Mouse (Mus musculus): Measurements from ENCODE around the gene 4933424G06Rik. TPM values are rescaled to one million over a fixed set of nuclear protein-coding genes. Genes with fewer than 3 reads are reported as not detected.
A peak's percentile ranks its signal among the peaks of the same experiment; 100 is the strongest.
"Not testable (repeated sequence)": the region's sequence is repeated elsewhere in the genome, so short reads cannot be mapped to it uniquely, and the experiment has no call there.

The 4933424G06Rik gene
- polyA plus RNA-seq (2014; fragmentation: Nextera tagmentation; extraction: Ambion mirVana), result not detected in 2 replicates

DNA sequence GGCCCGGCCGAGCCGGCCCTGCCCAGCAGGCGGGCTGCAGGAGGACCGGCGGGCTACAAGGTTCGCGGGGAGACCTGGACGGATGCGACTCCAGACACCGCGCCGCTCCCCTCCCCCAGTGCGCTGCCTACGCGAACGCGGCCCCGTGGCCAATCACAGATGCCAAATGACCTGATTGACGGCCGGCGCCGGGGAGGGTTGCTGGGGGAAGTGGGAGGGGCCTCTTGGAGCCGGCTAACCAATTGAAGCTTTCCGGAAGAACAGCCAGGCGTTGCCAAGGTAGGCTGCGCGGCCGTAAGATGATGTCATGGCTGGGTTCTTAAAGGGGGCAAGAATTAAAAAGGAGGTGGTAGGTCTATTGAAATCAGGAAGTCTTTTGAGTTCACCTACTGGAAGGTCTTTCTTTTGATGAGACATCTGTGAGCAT is at the start of gene 4933424G06Rik:
TSS of gene 4933424G06Rik (plus strand) at position 296 of the 427 bp plus-strand sequence.
- Histone ChIP-seq H3K4me3 (ENCODE audit: low read depth, low read length) (peak within 1 kb of the TSS; percentile 95), H3K4me2 (replicated peaks; ENCODE audit: low read depth, low read length) (peak within 1 kb of the TSS; percentile 72), H3K36me3 (ENCODE audit: control insufficient read depth, insufficient read depth, low read length) (peaks cover 16% of the 10 kb centered on the region; the same call in 1 of the 2 replicates), H3K4me1 (ENCODE audit: control insufficient read depth, insufficient read depth, low read length) (peaks cover 11% of the 10 kb centered on the region), H3K27me3 (ENCODE audit: control insufficient read depth, insufficient read depth, low read length) (no peaks in the 10 kb centered on the region), H3K9ac (replicated peaks; ENCODE audit: low read depth, low read length) (peak within 1 kb of the TSS; percentile 97), H3K27ac (ENCODE audit: low read length) (peak within 1 kb of the TSS; percentile 80), H3K9me3 (ENCODE audit: control insufficient read depth, low read depth, low read length) (no peaks in the 10 kb centered on the region)
- peak; percentile 97 for ATAC-seq (ENCODE audit: insufficient number of reproducible peaks, insufficient read depth, low FRiP score, low read depth)
- under 1% methylated on average over 29 of the region's 29 CpGs for WGBS

DNA sequence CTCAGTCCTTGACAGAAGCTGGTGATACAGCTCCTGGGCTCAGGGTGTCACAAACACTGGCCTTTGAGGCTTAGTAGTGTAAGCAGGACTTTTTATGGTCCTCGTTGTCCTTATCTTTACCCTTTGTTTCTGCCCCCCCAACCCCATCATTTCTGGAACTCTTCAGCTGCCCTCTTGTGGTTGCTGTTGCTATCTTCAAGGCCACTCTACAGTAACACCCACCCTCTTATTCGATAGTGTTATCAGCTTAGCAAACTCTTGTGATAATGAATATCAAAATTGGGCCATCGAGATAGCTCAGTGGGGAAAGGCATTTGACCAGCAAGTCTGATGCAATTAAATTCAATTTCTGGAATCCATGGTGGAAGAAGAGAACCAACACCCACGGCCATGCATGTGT is 45.5 kb upstream of the 4933424G06Rik start:
- no peaks in the 10 kb centered on the region for H3K27me3 ChIP-seq (ENCODE audit: control insufficient read depth, insufficient read depth, low read length)
- 0 out of 2 replicates have a peak, but pooled peaks cover 5% of the 10 kb centered on the region for H3K4me1 ChIP-seq (ENCODE audit: control insufficient read depth, insufficient read depth, low read length)
- H3K9ac ChIP-seq (replicated peaks; ENCODE audit: low read depth, low read length), result no peak overlapping the region
- H3K27ac ChIP-seq (ENCODE audit: low read length), result 0 out of 2 replicates have a peak overlapping the region, but pooled peaks have one; percentile 10
- no peaks in the 10 kb centered on the region for H3K36me3 ChIP-seq (ENCODE audit: control insufficient read depth, insufficient read depth, low read length)
- no peak for ATAC-seq (ENCODE audit: insufficient number of reproducible peaks, insufficient read depth, low FRiP score, low read depth)
- no peak overlapping the region for H3K4me3 ChIP-seq (ENCODE audit: low read depth, low read length)
- no peaks in the 10 kb centered on the region for H3K9me3 ChIP-seq (ENCODE audit: control insufficient read depth, low read depth, low read length)
- H3K4me2 ChIP-seq (replicated peaks; ENCODE audit: low read depth, low read length), result no peak overlapping the region
- 58% methylated on average over 4 of the region's 4 CpGs for WGBS

DNA sequence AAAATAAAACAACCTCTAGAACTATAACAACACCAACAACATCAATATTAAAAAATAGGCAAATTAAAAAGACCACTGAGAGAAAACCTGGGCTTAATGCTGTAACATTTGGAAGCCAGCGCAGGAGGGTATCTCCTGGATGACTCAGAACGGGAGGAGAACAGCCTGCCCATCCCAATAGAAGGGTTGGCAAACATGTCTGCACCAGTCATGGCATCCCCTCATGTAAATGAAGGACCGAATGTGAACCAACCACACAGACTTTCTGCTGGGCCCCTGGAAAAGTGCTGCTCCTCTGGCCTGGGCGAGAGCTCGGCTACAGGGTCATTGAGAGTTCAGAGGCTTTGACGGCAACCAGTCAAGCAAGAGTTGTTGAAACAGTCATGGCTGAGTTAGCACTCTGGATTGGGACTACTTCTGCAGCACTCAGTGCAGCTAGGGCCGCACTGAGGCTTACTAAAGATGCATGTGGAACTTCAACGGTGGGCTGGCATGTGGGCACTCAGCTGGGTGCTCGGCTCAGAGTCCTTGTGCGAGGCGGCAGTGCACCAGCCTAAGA is 44.7 kb upstream of the 4933424G06Rik start:
- H3K9me3 ChIP-seq (ENCODE audit: control insufficient read depth, low read depth, low read length), result no peaks in the 10 kb centered on the region
- no peaks in the 10 kb centered on the region for H3K27me3 ChIP-seq (ENCODE audit: control insufficient read depth, insufficient read depth, low read length)
- H3K27ac ChIP-seq (ENCODE audit: low read length), result peak overlapping the region; percentile 63
- 0 out of 2 replicates have a peak, but pooled peaks cover 5% of the 10 kb centered on the region for H3K4me1 ChIP-seq (ENCODE audit: control insufficient read depth, insufficient read depth, low read length)
- no peak overlapping the region for H3K4me3 ChIP-seq (ENCODE audit: low read depth, low read length)
- no peak overlapping the region for H3K4me2 ChIP-seq (replicated peaks; ENCODE audit: low read depth, low read length)
- ATAC-seq (ENCODE audit: insufficient number of reproducible peaks, insufficient read depth, low FRiP score, low read depth), result peak; percentile 51; the same call in 1 of the 2 replicates
- H3K9ac ChIP-seq (replicated peaks; ENCODE audit: low read depth, low read length), result no peak overlapping the region
- H3K36me3 ChIP-seq (ENCODE audit: control insufficient read depth, insufficient read depth, low read length), result no peaks in the 10 kb centered on the region
- 63% methylated on average over 11 of the region's 11 CpGs for WGBS

DNA sequence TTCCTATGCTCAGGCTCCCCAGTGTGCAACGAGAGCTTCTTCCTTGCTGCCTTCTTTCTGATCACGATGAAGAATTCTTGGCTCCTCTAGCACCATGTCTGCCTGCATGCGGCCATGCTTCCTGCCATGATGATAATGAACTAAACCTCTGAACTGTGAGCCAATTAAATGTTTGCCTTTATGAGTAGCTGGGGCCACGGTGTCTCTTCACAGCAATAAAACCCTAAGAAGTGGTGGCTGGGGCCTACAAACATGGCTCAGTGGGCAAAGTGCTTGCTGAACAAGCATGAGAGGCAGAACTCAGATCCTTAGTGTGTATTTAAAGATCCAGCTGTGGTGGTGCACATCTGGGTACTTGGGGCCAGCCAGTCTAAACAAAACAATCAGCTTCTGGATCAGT is 44.0 kb upstream of the 4933424G06Rik start:
- H3K36me3 ChIP-seq (ENCODE audit: control insufficient read depth, insufficient read depth, low read length), result no peaks in the 10 kb centered on the region
- H3K9ac ChIP-seq (replicated peaks; ENCODE audit: low read depth, low read length), result no peak overlapping the region
- H3K9me3 ChIP-seq (ENCODE audit: control insufficient read depth, low read depth, low read length), result no peaks in the 10 kb centered on the region
- peak overlapping the region; percentile 63 for H3K27ac ChIP-seq (ENCODE audit: low read length)
- no peak overlapping the region for H3K4me3 ChIP-seq (ENCODE audit: low read depth, low read length)
- H3K4me2 ChIP-seq (replicated peaks; ENCODE audit: low read depth, low read length), result no peak overlapping the region
- no peaks in the 10 kb centered on the region for H3K27me3 ChIP-seq (ENCODE audit: control insufficient read depth, insufficient read depth, low read length)
- 0 out of 2 replicates have a peak, but pooled peaks cover 5% of the 10 kb centered on the region for H3K4me1 ChIP-seq (ENCODE audit: control insufficient read depth, insufficient read depth, low read length)
- ATAC-seq (ENCODE audit: insufficient number of reproducible peaks, insufficient read depth, low FRiP score, low read depth), result no peak
- WGBS, result 69% methylated on average over 4 of the region's 4 CpGs

DNA sequence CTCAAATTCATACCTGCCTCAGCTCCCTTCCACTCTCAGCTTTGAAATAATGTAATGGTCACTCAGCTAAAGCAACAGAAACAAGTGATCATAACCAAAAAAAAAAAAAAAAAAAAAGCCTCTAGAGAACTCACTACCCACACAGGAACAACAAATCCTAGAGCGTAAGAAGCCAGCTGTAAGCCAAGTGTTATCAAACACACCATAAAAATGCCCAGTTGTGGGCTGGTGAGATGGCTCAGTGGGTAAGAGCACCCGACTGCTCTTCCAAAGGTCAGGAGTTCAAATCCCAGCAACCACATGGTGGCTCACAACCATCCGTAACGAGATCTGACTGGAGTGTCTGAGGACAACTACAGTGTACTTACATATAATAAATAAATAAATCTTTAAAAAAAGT is 41.9 kb upstream of the 4933424G06Rik start:
- ATAC-seq (ENCODE audit: insufficient number of reproducible peaks, insufficient read depth, low FRiP score, low read depth); H3K9ac ChIP-seq (replicated peaks; ENCODE audit: low read depth, low read length); H3K4me3 ChIP-seq (ENCODE audit: low read depth, low read length); H3K27ac ChIP-seq (ENCODE audit: low read length); H3K4me1 ChIP-seq (ENCODE audit: control insufficient read depth, insufficient read depth, low read length); H3K4me2 ChIP-seq (replicated peaks; ENCODE audit: low read depth, low read length); H3K9me3 ChIP-seq (ENCODE audit: control insufficient read depth, low read depth, low read length); H3K36me3 ChIP-seq (ENCODE audit: control insufficient read depth, insufficient read depth, low read length); H3K27me3 ChIP-seq (ENCODE audit: control insufficient read depth, insufficient read depth, low read length): not testable (repeated sequence)
- WGBS, result 67% methylated on average over 4 of the region's 4 CpGs

DNA sequence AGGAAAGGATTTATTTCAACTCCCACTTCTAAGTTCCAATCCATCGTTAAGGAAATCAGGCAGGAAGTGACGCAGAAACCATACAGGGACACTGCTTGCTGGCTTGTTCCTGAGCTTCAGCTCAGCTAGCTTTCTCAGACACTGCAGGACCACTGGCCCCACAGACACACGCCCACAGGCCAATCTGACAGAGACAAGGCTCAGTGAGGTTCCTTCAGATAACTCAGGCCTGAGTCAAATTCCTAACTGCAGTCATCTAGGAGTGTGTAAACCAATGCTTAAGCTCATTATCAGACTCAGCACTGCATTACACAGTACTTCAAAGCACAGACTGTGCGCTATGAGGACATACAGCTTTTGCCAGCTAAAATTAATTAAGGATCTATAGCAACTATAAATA is 39.7 kb upstream of the 4933424G06Rik start:
- Histone ChIP-seq H3K4me2 (replicated peaks; ENCODE audit: low read depth, low read length) (no peak overlapping the region), H3K36me3 (ENCODE audit: control insufficient read depth, insufficient read depth, low read length) (no peaks in the 10 kb centered on the region), H3K27ac (ENCODE audit: low read length) (no peak overlapping the region), H3K9ac (replicated peaks; ENCODE audit: low read depth, low read length) (no peak overlapping the region), H3K9me3 (ENCODE audit: control insufficient read depth, low read depth, low read length) (no peaks in the 10 kb centered on the region), H3K27me3 (ENCODE audit: control insufficient read depth, insufficient read depth, low read length) (no peaks in the 10 kb centered on the region), H3K4me1 (ENCODE audit: control insufficient read depth, insufficient read depth, low read length) (0 out of 2 replicates have a peak, but pooled peaks cover 2% of the 10 kb centered on the region), H3K4me3 (ENCODE audit: low read depth, low read length) (no peak overlapping the region)
- 71% methylated on average over 4 of the region's 4 CpGs for WGBS
- no peak for ATAC-seq (ENCODE audit: insufficient number of reproducible peaks, insufficient read depth, low FRiP score, low read depth)

DNA sequence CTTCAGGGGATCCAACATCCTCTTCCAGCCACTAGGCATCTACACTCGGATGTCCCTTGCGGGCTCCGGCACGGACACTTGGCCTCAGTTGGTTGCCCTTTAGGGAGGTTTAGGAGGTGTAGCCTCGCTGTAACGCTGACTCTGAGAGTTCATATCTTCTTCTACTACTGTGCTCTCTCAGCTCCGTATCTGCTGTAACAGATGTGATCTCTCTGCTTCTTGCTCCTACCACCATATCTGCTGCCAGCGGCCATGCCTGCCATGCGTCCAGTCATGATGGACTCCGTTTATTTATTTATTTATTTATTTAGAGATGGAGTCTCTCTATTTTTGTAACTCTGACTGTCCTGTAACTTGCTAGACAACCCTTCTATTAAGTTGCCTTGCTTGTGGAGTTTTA is 38.7 kb upstream of the 4933424G06Rik start:
- H3K4me2 ChIP-seq (replicated peaks; ENCODE audit: low read depth, low read length), result no peak overlapping the region
- H3K27me3 ChIP-seq (ENCODE audit: control insufficient read depth, insufficient read depth, low read length), result no peaks in the 10 kb centered on the region
- ATAC-seq (ENCODE audit: insufficient number of reproducible peaks, insufficient read depth, low FRiP score, low read depth), result no peak
- WGBS, result 90% methylated on average over 10 of the region's 10 CpGs
- no peak overlapping the region for H3K9ac ChIP-seq (replicated peaks; ENCODE audit: low read depth, low read length)
- H3K4me1 ChIP-seq (ENCODE audit: control insufficient read depth, insufficient read depth, low read length), result no peaks in the 10 kb centered on the region
- no peak overlapping the region for H3K27ac ChIP-seq (ENCODE audit: low read length)
- no peaks in the 10 kb centered on the region for H3K9me3 ChIP-seq (ENCODE audit: control insufficient read depth, low read depth, low read length)
- no peaks in the 10 kb centered on the region for H3K36me3 ChIP-seq (ENCODE audit: control insufficient read depth, insufficient read depth, low read length)
- H3K4me3 ChIP-seq (ENCODE audit: low read depth, low read length), result no peak overlapping the region

DNA sequence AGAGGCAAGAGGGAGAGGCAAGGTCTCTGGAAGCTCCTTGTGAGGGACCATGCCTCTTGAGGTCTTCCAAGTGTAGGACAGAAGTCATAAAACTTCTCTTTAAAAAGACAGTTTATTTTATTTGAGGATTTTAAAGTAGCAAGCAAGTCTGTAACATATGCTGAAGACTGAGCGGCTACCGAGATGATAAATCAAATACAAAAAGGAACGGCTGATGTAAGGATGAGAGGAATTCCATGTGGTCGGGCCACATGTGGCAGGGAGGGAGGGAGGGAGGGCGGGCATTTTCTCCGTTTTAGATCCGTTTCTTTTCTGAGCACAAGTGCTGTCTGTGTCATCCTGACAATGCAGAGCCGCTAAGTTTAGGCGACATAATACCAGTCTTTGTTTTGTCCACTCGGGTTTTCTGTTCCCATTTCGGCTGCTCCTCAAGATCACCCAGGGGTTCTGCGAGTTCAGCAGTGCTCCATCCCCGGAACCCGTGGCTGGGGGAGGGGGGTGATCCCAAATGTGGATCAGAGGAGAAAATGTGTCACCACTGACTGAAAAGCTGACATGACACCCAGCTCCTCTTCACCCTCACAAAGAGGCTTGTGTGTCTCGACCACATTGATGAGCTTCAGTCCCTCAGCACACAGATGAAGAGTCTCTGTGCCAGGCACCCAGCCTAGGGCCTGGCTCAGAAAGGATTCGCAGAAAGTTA is 37.1 kb upstream of the 4933424G06Rik start:
- Histone ChIP-seq H3K4me2 (replicated peaks; ENCODE audit: low read depth, low read length) (no peak overlapping the region), H3K9ac (replicated peaks; ENCODE audit: low read depth, low read length) (no peak overlapping the region), H3K27me3 (ENCODE audit: control insufficient read depth, insufficient read depth, low read length) (no peaks in the 10 kb centered on the region), H3K27ac (ENCODE audit: low read length) (no peak overlapping the region), H3K9me3 (ENCODE audit: control insufficient read depth, low read depth, low read length) (no peaks in the 10 kb centered on the region), H3K36me3 (ENCODE audit: control insufficient read depth, insufficient read depth, low read length) (no peaks in the 10 kb centered on the region), H3K4me3 (ENCODE audit: low read depth, low read length) (no peak overlapping the region), H3K4me1 (ENCODE audit: control insufficient read depth, insufficient read depth, low read length) (no peaks in the 10 kb centered on the region)
- 44% methylated on average over 16 of the region's 16 CpGs for WGBS
- ATAC-seq (ENCODE audit: insufficient number of reproducible peaks, insufficient read depth, low FRiP score, low read depth), result no peak
